In the genomic region with DNA sequence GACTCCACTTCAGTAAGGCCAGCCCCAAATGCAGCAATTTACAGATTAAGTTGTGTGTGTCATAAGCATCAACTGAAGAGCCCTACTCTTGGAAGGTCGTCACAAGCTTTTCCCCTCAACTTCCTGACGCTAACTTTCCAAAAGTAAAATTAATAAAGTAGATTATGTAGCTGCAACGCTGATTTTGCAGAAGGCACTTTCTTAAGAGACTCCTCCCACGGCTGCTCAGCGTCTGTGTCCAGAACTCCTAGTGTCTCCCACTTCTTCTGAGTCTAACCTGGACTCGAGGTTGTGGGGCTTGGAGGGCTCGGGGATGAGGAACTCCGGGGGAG, we compare ENCODE assay signal across 8 mouse cellular contexts. TPM values are rescaled to one million over a fixed set of nuclear protein-coding genes. Genes with fewer than 3 reads are reported as not detected.
DNase-seq lines count a peak whose midpoint lies in the region; ATAC-seq and TF ChIP-seq lines count a peak whose summit lies in the region.

No protein-coding gene starts in this region.

- H3K27me3 ChIP-seq in heart, embryonic 16.5 days (ENCODE audit: control insufficient read depth, insufficient read depth, low read length): no peaks in the 10 kb centered on the region
- H3K27me3 ChIP-seq in G1E (ENCODE audit: insufficient read depth, low read length): no peaks in the 10 kb centered on the region
- H3K27me3 ChIP-seq in forebrain, embryonic 16.5 days (replicated peaks; ENCODE audit: control insufficient read depth, insufficient read depth, low read length): no peaks in the 10 kb centered on the region

- no peaks in the 10 kb centered on the region for H3K36me3 ChIP-seq in heart, embryonic 16.5 days (ENCODE audit: control insufficient read depth, insufficient read depth)
- H3K36me3 ChIP-seq in G1E (replicated peaks): peaks cover 8% of the 10 kb centered on the region
- no peaks in the 10 kb centered on the region for H3K36me3 ChIP-seq in forebrain, embryonic 16.5 days (ENCODE audit: control insufficient read depth, insufficient read depth)
- H3K36me3 ChIP-seq in macrophage (ENCODE audit: inconsistent target): no peaks in the 10 kb centered on the region

- peaks cover 53% of the 10 kb centered on the region for H3K79me2 ChIP-seq in macrophage (ENCODE audit: inconsistent target)

- DNase-seq in heart, adult 8-10 months (ENCODE audit: low spot score): no peak
- no peak for DNase-seq in G1E (ENCODE audit: low spot score)
- DNase-seq in gastrocnemius, postnatal 14 days: no peak
- no peak for DNase-seq in thymus, postnatal 14 days
- DNase-seq in left cerebral cortex, adult 11 months (ENCODE audit: low spot score): no peak

- no peak for TF ChIP-seq CTCF in G1E (IDR thresholded peaks at IDR 0.05; ENCODE audit: low read depth, low read length)

- peak overlapping the region; percentile 97 for H3K9ac ChIP-seq in heart, embryonic 16.5 days (ENCODE audit: low read length)
- H3K9ac ChIP-seq in forebrain, embryonic 16.5 days (replicated peaks; ENCODE audit: low read depth, low read length): peak overlapping the region; percentile 97

- H3K9me3 ChIP-seq in heart, embryonic 16.5 days (replicated peaks; ENCODE audit: control insufficient read depth, low read length): no peaks in the 10 kb centered on the region
- H3K9me3 ChIP-seq in G1E (replicated peaks): no peaks in the 10 kb centered on the region
- no peaks in the 10 kb centered on the region for H3K9me3 ChIP-seq in forebrain, embryonic 16.5 days (ENCODE audit: control insufficient read depth, low read length)

- intact Hi-C loops in gastrocnemius, postnatal 14 days (cut with DNase I; ENCODE audit: low total_unique reads): loop anchor here (10.0 kb wide), 1 partner anchor 77 kb away; no protein-coding TSS in a partner anchor

- peak overlapping the region; percentile 70 for H3K4me2 ChIP-seq in heart, embryonic 16.5 days (ENCODE audit: low read depth, low read length)
- peak overlapping the region; percentile 80 for H3K4me2 ChIP-seq in forebrain, embryonic 16.5 days (ENCODE audit: low read length)

- peaks cover 13% of the 10 kb centered on the region for H3K4me1 ChIP-seq in heart, embryonic 16.5 days (ENCODE audit: control insufficient read depth, insufficient read depth, low read length)
- H3K4me1 ChIP-seq in G1E (ENCODE audit: insufficient read depth, low read depth, low read length): peaks cover 57% of the 10 kb centered on the region
- H3K4me1 ChIP-seq in forebrain, embryonic 16.5 days (replicated peaks; ENCODE audit: control insufficient read depth, insufficient read depth, low read length): peaks cover 12% of the 10 kb centered on the region

- peak overlapping the region; percentile 91 for H3K4me3 ChIP-seq in heart, embryonic 16.5 days (ENCODE audit: low read length)
- peak overlapping the region; percentile 88 for H3K4me3 ChIP-seq in G1E (ENCODE audit: low read depth, low read length)
- peak overlapping the region; percentile 88 for H3K4me3 ChIP-seq in forebrain, embryonic 16.5 days (replicated peaks; ENCODE audit: low read length)
- H3K4me3 ChIP-seq in macrophage (ENCODE audit: inconsistent target): peak overlapping the region; percentile 47

- no peak for ATAC-seq in heart, embryonic 16.5 days (replicated peaks; ENCODE audit: extremely low read depth, insufficient read depth, low FRiP score)
- ATAC-seq in G1E (ENCODE audit: extremely low read depth, insufficient number of reproducible peaks, low FRiP score, poor library complexity, severe bottlenecking): no peak
- ATAC-seq in forebrain, embryonic 16.5 days: no peak

- 3% methylated on average over 8 of the region's 8 CpGs for WGBS in heart, embryonic 16.5 days
- 0% methylated on average over 8 of the region's 8 CpGs for WGBS in forebrain, embryonic 16.5 days
- 0% methylated on average over 6 of the region's 8 CpGs for WGBS in macrophage (ENCODE audit: missing documents)

- H3K27ac ChIP-seq in heart, embryonic 16.5 days (ENCODE audit: low read length): peak overlapping the region; percentile 92
- H3K27ac ChIP-seq in forebrain, embryonic 16.5 days (ENCODE audit: low read length): no peak overlapping the region
- H3K27ac ChIP-seq in macrophage: peak overlapping the region; percentile 36

RNA-seq across cellular contexts. Expression of a gene that starts 1.5 kb away (rescaled TPM):
- 6.1 and 7.1 TPM in 2 replicates for polyA plus RNA-seq in heart, embryonic 16.5 days (2015; fragmentation: Nextera tagmentation; extraction: Ambion mirVana)
- 1 to 10 TPM; 3.9 to 5.2 (median 4.9) TPM for total RNA-seq in heart, adult 8-10 months (2022)
- total RNA-seq in G1E (2014; fragmentation: Nextera tagmentation) (31.2 and 35.0 TPM in 2 replicates), G1E (2017) (14.5 and 19.0 TPM in 2 replicates)
- polyA plus RNA-seq in G1E (2012) (2.7 TPM in 2 replicates), macrophage (2018) (21.0 to 30.5 TPM (median 21.6 TPM) in 3 replicates)
- polyA plus RNA-seq in forebrain, embryonic 16.5 days (2015; fragmentation: Nextera tagmentation; extraction: Ambion mirVana): 8.7 and 11.3 TPM in 2 replicates
- total RNA-seq in macrophage (2018; cell fraction: chromatin; rRNA removed): 10 to 100 TPM in 23 of 26 experiments, 1 to 10 TPM in 3; 4.1 to 29.7 (median 22.7) TPM
- 10 to 100 TPM; 17.1 to 34.0 (median 24.0) TPM for total RNA-seq in macrophage (2018; cell fraction: cytosol; rRNA removed)
- total RNA-seq in macrophage (2018; cell fraction: nucleus; rRNA removed): 10 to 100 TPM; 22.0 to 65.8 (median 38.4) TPM
- total RNA-seq in gastrocnemius, postnatal 14 days (2021): 1 to 10 TPM; 3.5 to 4.9 TPM
